Mouse (Mus musculus): ENCODE data around the gene 5730596B20Rik.

Gene 5730596B20Rik

GRCm38 (mm10) chr6:52224895-52225611, 47.8 kb downstream of the 5730596B20Rik start:
- no peak for DNase-seq (ENCODE audit: low spot score)

- DNase-seq (ENCODE audit: low spot score) = peak; percentile 72
Measured at GRCm38 (mm10) chr6:52225612-52226568, 48.6 kb downstream of the 5730596B20Rik start.

- peak; percentile 46 for DNase-seq (ENCODE audit: low spot score)
Measured at GRCm38 (mm10) chr6:52226569-52227257, 49.4 kb downstream of the 5730596B20Rik start.

DNA sequence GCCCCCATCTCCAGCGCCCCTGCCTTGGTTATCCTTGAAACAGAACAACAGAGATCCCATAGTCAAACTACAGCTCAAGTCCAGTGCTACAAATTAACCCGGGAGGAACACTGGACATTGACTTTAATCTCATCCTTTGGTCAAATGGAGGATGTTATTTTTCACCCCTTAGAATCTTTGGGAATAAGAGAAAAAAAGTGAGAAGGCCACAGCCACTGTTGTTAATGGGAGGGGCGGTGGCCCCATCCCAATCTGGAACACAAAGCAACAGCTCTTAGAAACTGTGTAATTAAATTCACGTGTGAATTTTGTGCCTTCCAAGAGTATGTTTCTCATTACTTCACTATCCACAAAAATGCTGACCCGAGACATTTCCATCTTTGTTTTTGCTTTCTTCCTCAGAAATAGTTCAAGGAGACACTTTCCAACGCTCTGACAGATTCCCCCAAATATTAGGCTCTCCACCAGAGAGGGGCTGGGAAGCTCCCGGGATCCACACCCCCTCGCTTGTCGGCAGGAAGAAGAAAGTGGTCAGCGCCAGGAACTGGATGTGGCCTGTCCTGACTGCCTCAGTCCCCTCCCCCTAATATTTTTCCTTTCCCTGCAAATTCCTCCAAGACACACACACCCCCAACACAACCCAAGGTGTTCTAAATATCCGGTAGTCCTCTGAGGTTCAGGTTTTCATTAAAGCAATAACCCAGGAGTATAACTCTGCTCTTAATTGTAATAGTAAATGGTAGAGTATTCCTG, 50.3 kb downstream of the 5730596B20Rik start:
- DNase-seq (ENCODE audit: low spot score) = no peak

GRCm38 (mm10) chr6:52228475-52229465, 51.5 kb downstream of the 5730596B20Rik start:
- peak; percentile 54 for DNase-seq (ENCODE audit: low spot score)

GRCm38 (mm10) chr6:52229558-52230416, 52.5 kb downstream of the 5730596B20Rik start:
- DNase-seq (ENCODE audit: low spot score) = peak; percentile 44

All from embryo, embryonic 10 days (tissue).